Mouse (Mus musculus) neural tube, embryonic 11.5 days (tissue): Measurements from ENCODE around the gene Mcub. TPM values are rescaled to one million over a fixed set of nuclear protein-coding genes. Genes with fewer than 3 reads are reported as not detected.

Source experiments
- ATAC-seq: fragments of 200-750 bp; cut with Nextera tagmentation; 2 replicates; pipeline ENCODE4 v1.8.0; 2017; ENCODE audit warnings: moderate number of reproducible peaks, mild to moderate bottlenecking, moderate TSS enrichment, moderate library complexity; ENCODE audit not compliant: insufficient read depth, low FRiP score, low TSS enrichment
- DNase-seq: peaks from one replicate; pipeline ENCODE4 v3.0.0-alpha.2; 2015; ENCODE audit warnings: low spot score
- H3K27ac ChIP-seq: fragments of 300-500 bp; sonication (generic); 2 replicates; pipeline ENCODE4 v1.5.1; 2014; ENCODE audit warnings: low read depth, mild to moderate bottlenecking, low read length
- H3K27me3 ChIP-seq: fragments of 300-500 bp; sonication (generic); 2 replicates; pipeline ENCODE4 v1.6.1; 2014; ENCODE audit warnings: mild to moderate bottlenecking, low read length, mixed read lengths; ENCODE audit not compliant: control insufficient read depth, insufficient read depth
- H3K36me3 ChIP-seq: fragments of 300-500 bp; sonication (generic); 2 replicates; pipeline ENCODE4 v1.6.1; 2014; ENCODE audit warnings: mild to moderate bottlenecking, low read length, moderate library complexity, mixed read lengths; ENCODE audit not compliant: control insufficient read depth, insufficient read depth
- H3K4me1 ChIP-seq: fragments of 300-500 bp; sonication (generic); 2 replicates; pipeline ENCODE4 v1.6.1; 2014; ENCODE audit warnings: low read length, mixed read lengths; ENCODE audit not compliant: control insufficient read depth, insufficient read depth
- H3K4me2 ChIP-seq: fragments of 300-500 bp; sonication (generic); 2 replicates; pipeline ENCODE4 v1.6.1; 2014; ENCODE audit warnings: low read depth, mild to moderate bottlenecking, moderate library complexity
- H3K4me3 ChIP-seq: fragments of 300-500 bp; sonication (generic); 2 replicates; pipeline ENCODE4 v1.5.1; 2014; ENCODE audit warnings: low read depth, low read length
- H3K9ac ChIP-seq: fragments of 300-500 bp; sonication (generic); 2 replicates; pipeline ENCODE4 v1.6.1; 2014; ENCODE audit warnings: mild to moderate bottlenecking, low read length
- H3K9me3 ChIP-seq: fragments of 300-500 bp; sonication (generic); 2 replicates; pipeline ENCODE4 v1.6.1; 2016; ENCODE audit warnings: low read length; ENCODE audit not compliant: control insufficient read depth
- WGBS: fragments of 180-500 bp; shearing (Covaris S2); extraction: QIAGEN DNeasy Blood & Tissue Kit; methylation state at CpG from one replicate; pipeline ENCODE4 v1.1.7; 2014; 5-methylcytosine and 5-hydroxymethylcytosine counted together
- polyA plus RNA-seq: library from polyadenylated mRNA; unstranded; fragments of >200 nt; fragmentation: Nextera tagmentation; extraction: Ambion mirVana; gene quantifications from 2 replicates; pipeline ENCODE4 v1.2.1, GENCODE M21; 2014

The Mcub gene
- polyA plus RNA-seq, 1 experiment from 2014 or later: 1.0 TPM

GRCm38 (mm10) chr3:129967874-129968273, 2.1 kb downstream of the Mcub start:
- no peaks in the 10 kb centered on the region for H3K36me3 ChIP-seq
- H3K27ac ChIP-seq: no peak overlapping the region
- peaks cover 16% of the 10 kb centered on the region for H3K27me3 ChIP-seq
- H3K9ac ChIP-seq: no peak overlapping the region
- H3K4me3 ChIP-seq: no peak overlapping the region
- H3K4me1 ChIP-seq: peaks cover 6% of the 10 kb centered on the region; the same call in 1 of the 2 replicates
- H3K9me3 ChIP-seq: no peaks in the 10 kb centered on the region
- 75% methylated on average over 9 of the region's 9 CpGs for WGBS
- DNase-seq (no peak), ATAC-seq (no peak)
- no peak overlapping the region for H3K4me2 ChIP-seq

- Histone ChIP-seq H3K27me3 (peaks cover 9% of the 10 kb centered on the region), H3K36me3 (no peaks in the 10 kb centered on the region), H3K4me2 (no peak overlapping the region), H3K9me3 (no peaks in the 10 kb centered on the region), H3K27ac (no peak overlapping the region), H3K4me3 (no peak overlapping the region), H3K4me1 (no peaks in the 10 kb centered on the region), H3K9ac (no peak overlapping the region)
- ATAC-seq: no peak
- WGBS: 94% methylated on average over 8 of the region's 8 CpGs
- DNase-seq: no peak
Measured at GRCm38 (mm10) chr3:129964681-129965080, 5.3 kb downstream of the Mcub start.

GRCm38 (mm10) chr3:129962533-129962932, 7.5 kb downstream of the Mcub start:
- Histone ChIP-seq H3K27ac (no peak overlapping the region), H3K27me3 (no peaks in the 10 kb centered on the region), H3K4me3 (no peak overlapping the region), H3K36me3 (no peaks in the 10 kb centered on the region), H3K4me1 (no peaks in the 10 kb centered on the region), H3K9me3 (no peaks in the 10 kb centered on the region), H3K4me2 (no peak overlapping the region), H3K9ac (no peak overlapping the region)
- ATAC-seq: no peak
- 53% methylated on average over 8 of the region's 8 CpGs for WGBS
- DNase-seq: no peak

GRCm38 (mm10) chr3:129953296-129953695, 16.7 kb downstream of the Mcub start:
- no peaks in the 10 kb centered on the region for H3K36me3 ChIP-seq
- 83% methylated on average over 4 of the region's 4 CpGs for WGBS
- H3K4me1 ChIP-seq: no peaks in the 10 kb centered on the region
- H3K27ac ChIP-seq: no peak overlapping the region
- H3K4me3 ChIP-seq: no peak overlapping the region
- H3K9ac ChIP-seq: no peak overlapping the region
- H3K4me2 ChIP-seq: no peak overlapping the region
- no peaks in the 10 kb centered on the region for H3K9me3 ChIP-seq
- no peak for ATAC-seq
- no peaks in the 10 kb centered on the region for H3K27me3 ChIP-seq
- DNase-seq: no peak

GRCm38 (mm10) chr3:129949158-129949773, 20.7 kb downstream of the Mcub start:
- DNase-seq (no peak), ATAC-seq (no peak)
- H3K4me2 ChIP-seq: no peak overlapping the region
- no peaks in the 10 kb centered on the region for H3K4me1 ChIP-seq
- H3K27ac ChIP-seq: no peak overlapping the region
- WGBS: 85% methylated on average over 5 of the region's 5 CpGs
- no peak overlapping the region for H3K9ac ChIP-seq
- H3K9me3 ChIP-seq: no peaks in the 10 kb centered on the region
- no peaks in the 10 kb centered on the region for H3K27me3 ChIP-seq
- H3K36me3 ChIP-seq: no peaks in the 10 kb centered on the region
- H3K4me3 ChIP-seq: no peak overlapping the region

GRCm38 (mm10) chr3:129948359-129948758, 21.6 kb downstream of the Mcub start:
- no peak for ATAC-seq
- Histone ChIP-seq H3K4me2 (no peak overlapping the region), H3K9me3 (no peaks in the 10 kb centered on the region)

GRCm38 (mm10) chr3:129946217-129946914, 23.6 kb downstream of the Mcub start:
- Histone ChIP-seq H3K27me3 (no peaks in the 10 kb centered on the region), H3K9me3 (no peaks in the 10 kb centered on the region), H3K27ac (no peak overlapping the region), H3K4me3 (no peak overlapping the region), H3K9ac (no peak overlapping the region), H3K4me2 (no peak overlapping the region), H3K36me3 (no peaks in the 10 kb centered on the region), H3K4me1 (no peaks in the 10 kb centered on the region)
- no peak for DNase-seq
- no peak for ATAC-seq
- 78% methylated on average over 5 of the region's 5 CpGs for WGBS

More at GRCm38 (mm10) chr3:129948359-129948758, 21.6 kb downstream of the Mcub start:
- Histone ChIP-seq H3K4me1 (no peaks in the 10 kb centered on the region), H3K27me3 (no peaks in the 10 kb centered on the region), H3K9ac (no peak overlapping the region), H3K36me3 (no peaks in the 10 kb centered on the region), H3K27ac (no peak overlapping the region), H3K4me3 (no peak overlapping the region)
- no peak for DNase-seq
- WGBS: 94% methylated on average over 5 of the region's 5 CpGs

GRCm38 (mm10) chr3:129943813-129944212, 26.2 kb downstream of the Mcub start:
- Histone ChIP-seq H3K4me1 (no peaks in the 10 kb centered on the region), H3K27me3 (no peaks in the 10 kb centered on the region), H3K4me3 (no peak overlapping the region), H3K4me2 (no peak overlapping the region), H3K36me3 (no peaks in the 10 kb centered on the region), H3K9me3 (no peaks in the 10 kb centered on the region), H3K9ac (no peak overlapping the region), H3K27ac (no peak overlapping the region)
- ATAC-seq (no peak), DNase-seq (no peak)
- WGBS: 77% methylated on average over 4 of the region's 4 CpGs

- Histone ChIP-seq H3K9ac (no peak overlapping the region), H3K4me3 (no peak overlapping the region), H3K27ac (no peak overlapping the region), H3K9me3 (no peaks in the 10 kb centered on the region), H3K36me3 (no peaks in the 10 kb centered on the region), H3K4me2 (no peak overlapping the region), H3K27me3 (no peaks in the 10 kb centered on the region), H3K4me1 (no peaks in the 10 kb centered on the region)
- no peak for ATAC-seq
- DNase-seq: no peak
- WGBS: 92% methylated on average over 1 of the region's 1 CpGs
Measured at GRCm38 (mm10) chr3:129941291-129941690, 28.7 kb downstream of the Mcub start.
